Mouse (Mus musculus) megakaryocyte-erythroid progenitor cell, adult 5-6 weeks (primary cell): ENCODE results near the gene Trmt112. TPM values are rescaled to one million over a fixed set of nuclear protein-coding genes. Genes with fewer than 3 reads are reported as not detected.

Source experiments
- ATAC-seq: replicated peaks from 2 replicates; pipeline ENCODE4 v1.8.0; 2016; ENCODE audit warnings: mild to moderate bottlenecking, inconsistent platforms; ENCODE audit not compliant: severe bottlenecking, poor library complexity, low FRiP score, low TSS enrichment
- total RNA-seq, 2 experiments: library from RNA; stranded (forward) in 1 of 2; stranded (reverse) in 1 of 2; fragments of 200-1000, 215-1000 nt in 1 of 2; fragments of >200 nt in 1 of 2; fragmentation: Nextera tagmentation in 1 of 2; gene quantifications; 2 replicates each; pipeline ENCODE4 v1.2.3; 2014 to 2017

Trmt112 gene
- total RNA-seq, 2 experiments from 2014 or later: 221 to 364 TPM

- ATAC-seq: no peak
Observed at GRCm38 (mm10) chr19:6907094-6907493, 2.4 kb upstream of the Trmt112 start.

- no peak for ATAC-seq
Observed at GRCm38 (mm10) chr19:6907811-6908540, 1.5 kb upstream of the Trmt112 start.

GRCm38 (mm10) chr19:6909021-6909420, 477 bp upstream of the Trmt112 start:
- no peak for ATAC-seq

GRCm38 (mm10) chr19:6910306-6910705, 808 bp downstream of the Trmt112 start:
- peak; percentile 52 for ATAC-seq

- no peak for ATAC-seq
Observed at GRCm38 (mm10) chr19:6911101-6912074, 1.9 kb downstream of the Trmt112 start.

- no peak for ATAC-seq
Observed at GRCm38 (mm10) chr19:6912205-6912970, 2.9 kb downstream of the Trmt112 start.

GRCm38 (mm10) chr19:6913036-6913435, 3.5 kb downstream of the Trmt112 start:
- ATAC-seq: no peak

- no peak for ATAC-seq
Observed at GRCm38 (mm10) chr19:6913991-6914390, 4.5 kb downstream of the Trmt112 start.

GRCm38 (mm10) chr19:6914540-6914939, 5.0 kb downstream of the Trmt112 start:
- no peak for ATAC-seq

GRCm38 (mm10) chr19:6915276-6915675, 5.8 kb downstream of the Trmt112 start:
- ATAC-seq: peak; percentile 69

GRCm38 (mm10) chr19:6916496-6916895, 7.0 kb downstream of the Trmt112 start:
- no peak for ATAC-seq

GRCm38 (mm10) chr19:6918321-6918720, 8.8 kb downstream of the Trmt112 start:
- no peak for ATAC-seq

- ATAC-seq: no peak
Observed at GRCm38 (mm10) chr19:6919431-6919830, 9.9 kb downstream of the Trmt112 start.

GRCm38 (mm10) chr19:6919876-6920740, 10.6 kb downstream of the Trmt112 start:
- ATAC-seq: no peak

GRCm38 (mm10) chr19:6920741-6921636, 11.5 kb downstream of the Trmt112 start:
- peak; percentile 27; the same call in 1 of the 2 replicates for ATAC-seq

- peak; percentile 92 for ATAC-seq
Observed at GRCm38 (mm10) chr19:6921647-6922567, 12.4 kb downstream of the Trmt112 start, which contains the start of gene Esrra. Esrra (minus strand) TSS chr19:6921813.
